Mouse (Mus musculus): ENCODE results near the gene Tppp2. TPM values are rescaled to one million over a fixed set of nuclear protein-coding genes. Genes with fewer than 3 reads are reported as not detected.
"Not testable (repeated sequence)": the region's sequence is repeated elsewhere in the genome, so short reads cannot be mapped to it uniquely, and the experiment has no call there.

Gene Tppp2
- polyA plus RNA-seq, 1 experiment from 2014 or later: not detected

GRCm38 (mm10) chr14:51913960-51914762 is 4.1 kb upstream of the Tppp2 start, which contains the start of gene Ndrg2:
Ndrg2 (minus strand) TSS chr14:51914158.
- Histone ChIP-seq H3K9me3 (no peaks in the 10 kb centered on the region), H3K27me3 (ENCODE audit: poor library complexity, severe bottlenecking) (peaks cover 48% of the 10 kb centered on the region), H3K4me1 (peaks cover 26% of the 10 kb centered on the region), H3K36me3 (replicated peaks) (no peaks in the 10 kb centered on the region), H3K27ac (peak within 1 kb of the TSS; percentile 73), H3K4me3 (peak within 1 kb of the TSS; percentile 63)
- WGBS: 2% methylated on average over 21 of the region's 23 CpGs
- peak; percentile 42 for DNase-seq (ENCODE audit: extremely low spot score, low spot score)

GRCm38 (mm10) chr14:51915030-51915429 is 3.2 kb upstream of the Tppp2 start:
- Histone ChIP-seq H3K27me3 (ENCODE audit: poor library complexity, severe bottlenecking) (peaks cover 48% of the 10 kb centered on the region), H3K4me3 (no peak overlapping the region), H3K27ac (no peak overlapping the region), H3K4me1 (peaks cover 26% of the 10 kb centered on the region), H3K9me3 (no peaks in the 10 kb centered on the region), H3K36me3 (replicated peaks) (no peaks in the 10 kb centered on the region)
- DNase-seq (ENCODE audit: extremely low spot score, low spot score): no peak
- WGBS: 46% methylated on average over 3 of the region's 3 CpGs

- H3K4me3 ChIP-seq: no peak overlapping the region
- H3K9me3 ChIP-seq: no peaks in the 10 kb centered on the region
- DNase-seq (ENCODE audit: extremely low spot score, low spot score): no peak
- no peak overlapping the region for H3K27ac ChIP-seq
- H3K27me3 ChIP-seq (ENCODE audit: poor library complexity, severe bottlenecking): peaks cover 40% of the 10 kb centered on the region
- WGBS: 90% methylated on average over 4 of the region's 4 CpGs
- H3K4me1 ChIP-seq: peaks cover 26% of the 10 kb centered on the region
- no peaks in the 10 kb centered on the region for H3K36me3 ChIP-seq (replicated peaks)
These were observed 1.7 kb upstream of the Tppp2 start for GRCm38 (mm10) chr14:51916539-51916938.

- Histone ChIP-seq H3K36me3 (replicated peaks) (no peaks in the 10 kb centered on the region), H3K4me3 (no peak overlapping the region), H3K27me3 (ENCODE audit: poor library complexity, severe bottlenecking) (peaks cover 16% of the 10 kb centered on the region), H3K27ac (no peak overlapping the region), H3K9me3 (no peaks in the 10 kb centered on the region), H3K4me1 (peaks cover 9% of the 10 kb centered on the region)
- DNase-seq (ENCODE audit: extremely low spot score, low spot score): no peak
- WGBS: 90% methylated on average over 4 of the region's 4 CpGs
These were observed 741 bp downstream of the Tppp2 start for GRCm38 (mm10) chr14:51918966-51919365.

GRCm38 (mm10) chr14:51921759-51922570 is 3.7 kb downstream of the Tppp2 start:
- H3K4me1 ChIP-seq: no peaks in the 10 kb centered on the region
- no peak overlapping the region for H3K4me3 ChIP-seq
- 90% methylated on average over 16 of the region's 16 CpGs for WGBS
- H3K36me3 ChIP-seq (replicated peaks): no peaks in the 10 kb centered on the region
- H3K27me3 ChIP-seq (ENCODE audit: poor library complexity, severe bottlenecking): no peaks in the 10 kb centered on the region
- H3K9me3 ChIP-seq: no peaks in the 10 kb centered on the region
- no peak overlapping the region for H3K27ac ChIP-seq
- DNase-seq (ENCODE audit: extremely low spot score, low spot score): no peak

GRCm38 (mm10) chr14:51922571-51922865 is 4.3 kb downstream of the Tppp2 start, which contains the start of gene Rnase13:
Rnase13 (minus strand) TSS chr14:51922773.
- H3K9me3 ChIP-seq: no peaks in the 10 kb centered on the region
- no peaks in the 10 kb centered on the region for H3K27me3 ChIP-seq (ENCODE audit: poor library complexity, severe bottlenecking)
- no peak within 1 kb of the TSS for H3K27ac ChIP-seq
- DNase-seq (ENCODE audit: extremely low spot score, low spot score): no peak
- WGBS: 96% methylated on average over 7 of the region's 7 CpGs
- H3K4me3 ChIP-seq: no peak within 1 kb of the TSS
- no peaks in the 10 kb centered on the region for H3K4me1 ChIP-seq
- no peaks in the 10 kb centered on the region for H3K36me3 ChIP-seq (replicated peaks)

GRCm38 (mm10) chr14:51922910-51923309 is 4.7 kb downstream of the Tppp2 start:
- no peaks in the 10 kb centered on the region for H3K36me3 ChIP-seq (replicated peaks)
- no peak overlapping the region for H3K4me3 ChIP-seq
- H3K27ac ChIP-seq: no peak overlapping the region
- 83% methylated on average over 2 of the region's 2 CpGs for WGBS
- no peaks in the 10 kb centered on the region for H3K9me3 ChIP-seq
- H3K4me1 ChIP-seq: no peaks in the 10 kb centered on the region
- no peak for DNase-seq (ENCODE audit: extremely low spot score, low spot score)
- H3K27me3 ChIP-seq (ENCODE audit: poor library complexity, severe bottlenecking): no peaks in the 10 kb centered on the region

- H3K27me3 ChIP-seq (ENCODE audit: poor library complexity, severe bottlenecking): no peaks in the 10 kb centered on the region
- WGBS: 82% methylated on average over 4 of the region's 4 CpGs
- no peaks in the 10 kb centered on the region for H3K9me3 ChIP-seq
- H3K4me1 ChIP-seq: no peaks in the 10 kb centered on the region
- no peak overlapping the region for H3K27ac ChIP-seq
- H3K4me3 ChIP-seq: no peak overlapping the region
- H3K36me3 ChIP-seq (replicated peaks): no peaks in the 10 kb centered on the region
- no peak for DNase-seq (ENCODE audit: extremely low spot score, low spot score)
These were observed 5.3 kb downstream of the Tppp2 start for GRCm38 (mm10) chr14:51923492-51923891.

- H3K4me1 ChIP-seq; H3K4me3 ChIP-seq; H3K27ac ChIP-seq; DNase-seq (ENCODE audit: extremely low spot score, low spot score); H3K27me3 ChIP-seq (ENCODE audit: poor library complexity, severe bottlenecking); H3K36me3 ChIP-seq (replicated peaks); H3K9me3 ChIP-seq: not testable (repeated sequence)
- 93% methylated on average over 11 of the region's 11 CpGs for WGBS
These were observed 8.7 kb downstream of the Tppp2 start for GRCm38 (mm10) chr14:51926930-51927329.

GRCm38 (mm10) chr14:51929309-51929943 is 11.2 kb downstream of the Tppp2 start:
- Histone ChIP-seq H3K4me3 (no peak overlapping the region), H3K36me3 (replicated peaks) (no peaks in the 10 kb centered on the region), H3K27me3 (ENCODE audit: poor library complexity, severe bottlenecking) (no peaks in the 10 kb centered on the region), H3K4me1 (peaks cover 6% of the 10 kb centered on the region; the same call in 1 of the 2 replicates), H3K9me3 (peaks cover 5% of the 10 kb centered on the region; the same call in 1 of the 2 replicates), H3K27ac (no peak overlapping the region)
- no peak for DNase-seq (ENCODE audit: extremely low spot score, low spot score)
- 87% methylated on average over 8 of the region's 8 CpGs for WGBS

GRCm38 (mm10) chr14:51929968-51930367 is 11.7 kb downstream of the Tppp2 start:
- H3K4me3 ChIP-seq: no peak overlapping the region
- H3K4me1 ChIP-seq: peaks cover 6% of the 10 kb centered on the region; the same call in 1 of the 2 replicates
- H3K9me3 ChIP-seq: peaks cover 5% of the 10 kb centered on the region; the same call in 1 of the 2 replicates
- DNase-seq (ENCODE audit: extremely low spot score, low spot score): no peak
- H3K27me3 ChIP-seq (ENCODE audit: poor library complexity, severe bottlenecking): no peaks in the 10 kb centered on the region
- no peak overlapping the region for H3K27ac ChIP-seq
- WGBS: 73% methylated on average over 9 of the region's 9 CpGs
- H3K36me3 ChIP-seq (replicated peaks): no peaks in the 10 kb centered on the region

- Histone ChIP-seq H3K36me3 (replicated peaks) (no peaks in the 10 kb centered on the region), H3K9me3 (peaks cover 5% of the 10 kb centered on the region; the same call in 1 of the 2 replicates), H3K27ac (no peak overlapping the region), H3K4me3 (no peak overlapping the region), H3K27me3 (ENCODE audit: poor library complexity, severe bottlenecking) (no peaks in the 10 kb centered on the region), H3K4me1 (peaks cover 6% of the 10 kb centered on the region; the same call in 1 of the 2 replicates)
- 38% methylated on average over 5 of the region's 5 CpGs for WGBS
- peak; percentile 33 for DNase-seq (ENCODE audit: extremely low spot score, low spot score)
These were observed 12.6 kb downstream of the Tppp2 start for GRCm38 (mm10) chr14:51930824-51931223.
